Mouse (Mus musculus) forebrain, embryonic 13.5 days (tissue): Measurements from ENCODE around the gene Grm3. TPM values are rescaled to one million over a fixed set of nuclear protein-coding genes. Genes with fewer than 3 reads are reported as not detected.
A peak's percentile ranks its signal among the peaks of the same experiment; 100 is the strongest.

ENCODE experiments used
- ATAC-seq: fragments of 200-750 bp; cut with Nextera tagmentation; 2 replicates; pipeline ENCODE4 v1.8.0; 2017
- H3K27ac ChIP-seq: fragments of 300-500 bp; sonication (generic); 2 replicates; pipeline ENCODE4 v1.5.1; 2015; ENCODE audit warnings: inconsistent platforms, mild to moderate bottlenecking, moderate library complexity
- H3K27me3 ChIP-seq: fragments of 300-500 bp; sonication (generic); 2 replicates; pipeline ENCODE4 v1.6.1; 2015; ENCODE audit warnings: mild to moderate bottlenecking, inconsistent platforms
- H3K36me3 ChIP-seq: fragments of 300-500 bp; sonication (generic); 2 replicates; pipeline ENCODE4 v1.6.1; 2015; ENCODE audit warnings: mild to moderate bottlenecking, inconsistent platforms; ENCODE audit not compliant: poor library complexity, severe bottlenecking
- H3K4me1 ChIP-seq: fragments of 300-500 bp; sonication (generic); 2 replicates; pipeline ENCODE4 v1.6.1; 2015; ENCODE audit warnings: inconsistent platforms
- H3K4me2 ChIP-seq: fragments of 300-500 bp; sonication (generic); 2 replicates; pipeline ENCODE4 v1.6.1; 2015; ENCODE audit warnings: inconsistent platforms, mild to moderate bottlenecking, moderate library complexity
- H3K4me3 ChIP-seq: fragments of 300-500 bp; sonication (generic); 2 replicates; pipeline ENCODE4 v1.5.1; 2015; ENCODE audit warnings: mild to moderate bottlenecking, inconsistent platforms
- H3K9ac ChIP-seq: fragments of 300-500 bp; sonication (generic); 2 replicates; pipeline ENCODE4 v1.6.1; 2015; ENCODE audit warnings: mild to moderate bottlenecking, inconsistent platforms
- H3K9me3 ChIP-seq: fragments of 300-500 bp; sonication (generic); replicated peaks from 2 replicates; pipeline ENCODE4 v1.6.1; 2016; ENCODE audit warnings: inconsistent platforms
- WGBS: fragments of 180-500 bp; shearing (Covaris S2); methylation state at CpG from one replicate; pipeline ENCODE4 v1.1.7; 2015; 5-methylcytosine and 5-hydroxymethylcytosine counted together
- polyA plus RNA-seq: library from polyadenylated mRNA; unstranded; fragments of >200 nt; fragmentation: Nextera tagmentation; extraction: Ambion mirVana; gene quantifications from 2 replicates; pipeline ENCODE4 v1.2.1, GENCODE M21; 2015

Grm3 gene
- polyA plus RNA-seq, 1 experiment from 2014 or later, result 3.6 TPM

DNA sequence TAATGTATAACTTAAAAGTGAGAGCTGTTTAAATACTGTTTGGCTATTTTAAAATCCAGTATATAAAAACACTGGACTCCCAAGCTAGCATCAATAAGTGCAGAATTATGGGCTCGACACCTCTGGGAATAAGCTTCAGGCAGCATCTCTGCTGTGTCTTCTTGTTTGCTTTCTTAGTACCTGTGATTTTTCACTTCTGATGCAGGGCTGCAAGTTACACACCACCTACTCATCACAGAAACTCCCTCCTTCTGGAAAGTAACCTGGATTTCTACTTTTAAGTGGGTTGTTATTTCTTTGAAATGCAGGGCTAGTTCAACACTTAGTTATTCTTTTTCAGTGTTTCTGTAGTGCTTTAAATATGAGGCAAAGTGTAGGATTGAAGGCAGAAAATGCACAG is 32.6 kb downstream of the Grm3 start:
- Histone ChIP-seq H3K4me1 (no peaks in the 10 kb centered on the region), H3K9ac (no peak overlapping the region), H3K27me3 (peaks cover 5% of the 10 kb centered on the region; the same call in 1 of the 2 replicates), H3K27ac (no peak overlapping the region), H3K4me3 (no peak overlapping the region), H3K9me3 (no peaks in the 10 kb centered on the region), H3K4me2 (no peak overlapping the region), H3K36me3 (no peaks in the 10 kb centered on the region)
- ATAC-seq, result no peak
- WGBS, result 92% methylated on average over 1 of the region's 1 CpGs

DNA sequence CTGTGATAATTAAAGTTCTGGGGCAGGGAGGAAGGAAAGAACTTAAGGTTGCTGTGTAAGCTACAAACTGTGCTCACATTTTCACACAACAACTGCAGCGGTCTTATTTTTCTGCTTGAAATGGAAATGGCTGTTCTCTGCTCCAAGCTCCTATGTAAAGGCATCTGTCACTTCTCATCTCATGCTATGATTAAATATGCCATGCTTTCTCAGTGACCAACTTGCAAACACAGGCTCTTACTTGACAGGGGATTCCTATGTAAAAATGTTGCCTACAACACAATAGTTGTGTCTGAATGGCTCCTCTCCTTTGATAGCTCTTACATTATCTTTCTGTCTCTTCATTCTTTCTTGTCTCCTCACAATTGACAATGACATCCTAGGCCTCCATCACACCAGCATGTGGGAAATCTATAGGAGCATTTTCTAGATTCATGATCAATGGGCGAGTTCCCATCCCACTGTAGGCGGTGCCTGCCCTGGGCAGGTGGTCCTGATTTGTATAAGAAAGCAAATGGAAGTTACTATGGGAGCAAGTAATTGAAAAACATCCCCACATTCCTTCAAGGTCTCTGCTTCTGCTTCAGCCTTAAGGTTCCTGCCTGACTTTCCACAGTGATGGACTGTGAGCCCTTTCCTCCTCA is 34.2 kb downstream of the Grm3 start:
- WGBS, result 48% methylated on average over 3 of the region's 3 CpGs
- Histone ChIP-seq H3K4me1 (no peaks in the 10 kb centered on the region), H3K4me2 (no peak overlapping the region), H3K4me3 (no peak overlapping the region), H3K9me3 (no peaks in the 10 kb centered on the region), H3K27me3 (0 out of 2 replicates have a peak, but pooled peaks cover 4% of the 10 kb centered on the region), H3K36me3 (no peaks in the 10 kb centered on the region), H3K9ac (no peak overlapping the region), H3K27ac (no peak overlapping the region)
- no peak for ATAC-seq

DNA sequence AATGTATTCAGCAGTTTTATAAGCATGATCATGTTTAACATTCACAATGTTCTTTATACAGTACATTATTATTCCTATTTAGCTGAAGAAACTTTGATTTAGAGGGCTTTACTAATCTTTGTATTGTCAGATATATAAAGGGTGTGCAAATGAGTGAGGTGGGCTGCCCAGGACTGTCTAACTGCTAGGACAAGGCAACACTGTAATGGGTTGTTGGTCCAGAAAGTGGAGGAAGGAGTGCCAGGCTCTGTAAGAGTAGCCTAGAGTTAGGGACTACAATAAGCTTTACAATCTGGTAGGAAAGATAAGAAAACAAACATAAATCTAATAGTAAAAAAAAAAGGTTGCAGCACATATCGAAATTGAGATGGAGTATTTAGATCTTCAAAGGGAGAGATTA is 34.8 kb downstream of the Grm3 start:
- H3K9ac ChIP-seq, result no peak overlapping the region
- 0 out of 2 replicates have a peak, but pooled peaks cover 4% of the 10 kb centered on the region for H3K27me3 ChIP-seq
- H3K4me1 ChIP-seq, result no peaks in the 10 kb centered on the region
- no peaks in the 10 kb centered on the region for H3K9me3 ChIP-seq
- no peaks in the 10 kb centered on the region for H3K36me3 ChIP-seq
- H3K27ac ChIP-seq, result no peak overlapping the region
- no peak overlapping the region for H3K4me3 ChIP-seq
- H3K4me2 ChIP-seq, result no peak overlapping the region
- ATAC-seq, result no peak
- 42% methylated on average over 1 of the region's 1 CpGs for WGBS

GRCm38 (mm10) chr5:9683204-9683603 is 41.8 kb downstream of the Grm3 start:
- no peak for ATAC-seq
- Histone ChIP-seq H3K27ac (no peak overlapping the region), H3K4me2 (no peak overlapping the region), H3K27me3 (no peaks in the 10 kb centered on the region), H3K4me3 (no peak overlapping the region), H3K4me1 (no peaks in the 10 kb centered on the region), H3K36me3 (no peaks in the 10 kb centered on the region), H3K9me3 (no peaks in the 10 kb centered on the region), H3K9ac (no peak overlapping the region)
- WGBS, result 53% methylated on average over 2 of the region's 2 CpGs

DNA sequence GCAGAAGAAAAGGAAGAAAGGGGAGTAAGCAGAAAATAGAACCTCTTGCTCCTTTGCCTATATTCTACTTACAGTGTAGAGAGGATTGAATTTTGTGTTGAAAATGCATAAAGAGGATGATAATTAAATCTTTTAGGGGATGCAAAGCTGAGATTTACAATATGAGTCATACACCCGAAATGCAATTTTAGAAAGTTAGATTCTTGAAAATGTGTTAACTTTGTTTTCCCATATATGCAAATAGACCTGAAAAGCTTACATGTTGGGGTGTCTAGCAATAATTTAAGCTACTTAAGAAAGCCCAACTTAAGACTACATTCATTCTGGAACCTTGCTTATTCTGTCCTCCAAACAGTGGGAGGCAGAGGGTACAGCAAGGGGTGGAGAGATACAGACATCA is 56.0 kb downstream of the Grm3 start:
- no peak overlapping the region for H3K4me3 ChIP-seq
- no peaks in the 10 kb centered on the region for H3K4me1 ChIP-seq
- H3K9me3 ChIP-seq, result no peaks in the 10 kb centered on the region
- no peaks in the 10 kb centered on the region for H3K27me3 ChIP-seq
- no peaks in the 10 kb centered on the region for H3K36me3 ChIP-seq
- ATAC-seq, result no peak
- no peak overlapping the region for H3K27ac ChIP-seq
- H3K4me2 ChIP-seq, result no peak overlapping the region
- no peak overlapping the region for H3K9ac ChIP-seq
- WGBS, result 89% methylated on average over 1 of the region's 1 CpGs

- Histone ChIP-seq H3K27ac (no peak overlapping the region), H3K36me3 (no peaks in the 10 kb centered on the region), H3K4me3 (no peak overlapping the region), H3K9me3 (no peaks in the 10 kb centered on the region), H3K4me1 (peaks cover 9% of the 10 kb centered on the region; the same call in 1 of the 2 replicates), H3K4me2 (no peak overlapping the region), H3K27me3 (no peaks in the 10 kb centered on the region), H3K9ac (no peak overlapping the region)
- WGBS, result 97% methylated on average over 3 of the region's 3 CpGs
- ATAC-seq, result no peak
Observed at GRCm38 (mm10) chr5:9663416-9663815, 61.6 kb downstream of the Grm3 start.

DNA sequence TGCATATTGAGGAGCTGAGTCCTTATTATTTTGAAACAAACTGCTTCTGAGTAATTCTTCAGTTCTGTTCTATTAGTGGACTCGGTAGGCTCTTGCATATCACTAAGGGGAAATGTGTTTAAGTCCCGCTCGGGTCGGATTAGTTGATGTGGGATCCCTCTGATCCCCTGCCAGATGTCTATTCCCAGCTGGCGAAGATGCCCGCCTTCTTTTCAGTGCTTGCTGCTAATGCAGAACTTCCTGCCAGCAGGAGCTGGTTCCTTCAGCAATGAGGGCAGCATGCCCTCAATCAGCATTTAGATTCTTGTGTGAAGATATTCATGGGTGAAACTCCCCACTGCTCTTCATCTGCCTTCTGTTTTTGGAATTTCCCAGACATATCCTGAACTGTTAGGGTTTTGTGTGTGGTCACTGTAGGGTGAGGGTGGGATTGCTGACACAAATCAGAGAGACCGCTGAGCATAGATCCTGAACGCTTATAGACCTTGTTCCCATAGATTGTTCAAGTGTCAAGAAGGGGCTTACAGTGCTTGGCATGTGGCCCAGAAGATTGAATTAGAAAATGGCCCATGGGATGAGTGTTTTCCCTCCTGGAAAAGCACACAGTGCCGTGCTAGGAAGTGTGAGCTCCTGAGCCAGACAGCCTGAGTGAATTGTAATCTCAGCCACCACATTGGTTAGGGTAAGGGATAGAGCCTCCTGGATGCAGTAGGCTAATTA is 62.9 kb downstream of the Grm3 start:
- H3K4me1 ChIP-seq, result peaks cover 9% of the 10 kb centered on the region; the same call in 1 of the 2 replicates
- H3K9ac ChIP-seq, result no peak overlapping the region
- 0 out of 2 replicates have a peak overlapping the region, but pooled peaks have one; percentile 2 for H3K27ac ChIP-seq
- H3K36me3 ChIP-seq, result no peaks in the 10 kb centered on the region
- no peaks in the 10 kb centered on the region for H3K27me3 ChIP-seq
- H3K9me3 ChIP-seq, result no peaks in the 10 kb centered on the region
- H3K4me2 ChIP-seq, result no peak overlapping the region
- H3K4me3 ChIP-seq, result no peak overlapping the region
- peak; percentile 92 for ATAC-seq
- WGBS, result 20% methylated on average over 9 of the region's 9 CpGs

GRCm38 (mm10) chr5:9638612-9639011 is 86.4 kb downstream of the Grm3 start:
- H3K9ac ChIP-seq, result no peak overlapping the region
- no peaks in the 10 kb centered on the region for H3K4me1 ChIP-seq
- WGBS, result 94% methylated on average over 2 of the region's 2 CpGs
- H3K27me3 ChIP-seq, result no peaks in the 10 kb centered on the region
- no peak overlapping the region for H3K4me3 ChIP-seq
- no peaks in the 10 kb centered on the region for H3K36me3 ChIP-seq
- ATAC-seq, result no peak
- H3K9me3 ChIP-seq, result no peaks in the 10 kb centered on the region
- H3K4me2 ChIP-seq, result no peak overlapping the region
- no peak overlapping the region for H3K27ac ChIP-seq

- no peak for ATAC-seq
- Histone ChIP-seq H3K27me3 (no peaks in the 10 kb centered on the region), H3K9ac (no peak overlapping the region), H3K4me2 (no peak overlapping the region), H3K4me1 (peaks cover 9% of the 10 kb centered on the region), H3K4me3 (no peak overlapping the region), H3K9me3 (no peaks in the 10 kb centered on the region), H3K27ac (no peak overlapping the region), H3K36me3 (no peaks in the 10 kb centered on the region)
- 60% methylated on average over 2 of the region's 2 CpGs for WGBS
Observed at GRCm38 (mm10) chr5:9627220-9627619, 97.8 kb downstream of the Grm3 start.

DNA sequence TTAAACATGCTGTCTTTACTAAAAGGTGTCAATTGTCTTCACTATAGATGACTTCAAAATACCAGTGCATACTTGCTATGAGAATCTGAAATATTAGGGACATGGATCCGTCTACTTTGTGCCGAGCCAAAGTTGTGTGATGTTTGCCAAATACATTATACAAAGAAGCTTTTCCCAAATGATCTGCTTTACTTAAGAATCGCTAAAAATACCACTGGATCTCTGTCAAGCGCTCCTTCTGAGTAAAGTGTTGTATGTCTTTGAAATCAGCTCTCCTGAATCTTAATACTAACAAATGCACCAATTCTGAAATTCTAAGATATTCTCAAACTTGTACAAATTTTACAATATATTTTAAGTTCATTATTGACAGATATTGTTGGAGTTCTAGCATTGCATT is 100.6 kb downstream of the Grm3 start:
- H3K9me3 ChIP-seq, result no peaks in the 10 kb centered on the region
- H3K4me3 ChIP-seq, result no peak overlapping the region
- 82% methylated on average over 4 of the region's 4 CpGs for WGBS
- H3K9ac ChIP-seq, result no peak overlapping the region
- H3K36me3 ChIP-seq, result no peaks in the 10 kb centered on the region
- no peaks in the 10 kb centered on the region for H3K27me3 ChIP-seq
- H3K4me2 ChIP-seq, result no peak overlapping the region
- peaks cover 9% of the 10 kb centered on the region for H3K4me1 ChIP-seq
- no peak overlapping the region for H3K27ac ChIP-seq
- ATAC-seq, result no peak

- no peaks in the 10 kb centered on the region for H3K27me3 ChIP-seq
- no peak overlapping the region for H3K9ac ChIP-seq
- peak overlapping the region; percentile 17 for H3K4me2 ChIP-seq
- no peaks in the 10 kb centered on the region for H3K36me3 ChIP-seq
- no peaks in the 10 kb centered on the region for H3K9me3 ChIP-seq
- H3K27ac ChIP-seq, result 0 out of 2 replicates have a peak overlapping the region, but pooled peaks have one; percentile 16
- H3K4me1 ChIP-seq, result peaks cover 9% of the 10 kb centered on the region
- ATAC-seq, result peak; percentile 77
- H3K4me3 ChIP-seq, result no peak overlapping the region
- under 1% methylated on average over 4 of the region's 4 CpGs for WGBS
Observed at GRCm38 (mm10) chr5:9623095-9623459, 101.9 kb downstream of the Grm3 start.

DNA sequence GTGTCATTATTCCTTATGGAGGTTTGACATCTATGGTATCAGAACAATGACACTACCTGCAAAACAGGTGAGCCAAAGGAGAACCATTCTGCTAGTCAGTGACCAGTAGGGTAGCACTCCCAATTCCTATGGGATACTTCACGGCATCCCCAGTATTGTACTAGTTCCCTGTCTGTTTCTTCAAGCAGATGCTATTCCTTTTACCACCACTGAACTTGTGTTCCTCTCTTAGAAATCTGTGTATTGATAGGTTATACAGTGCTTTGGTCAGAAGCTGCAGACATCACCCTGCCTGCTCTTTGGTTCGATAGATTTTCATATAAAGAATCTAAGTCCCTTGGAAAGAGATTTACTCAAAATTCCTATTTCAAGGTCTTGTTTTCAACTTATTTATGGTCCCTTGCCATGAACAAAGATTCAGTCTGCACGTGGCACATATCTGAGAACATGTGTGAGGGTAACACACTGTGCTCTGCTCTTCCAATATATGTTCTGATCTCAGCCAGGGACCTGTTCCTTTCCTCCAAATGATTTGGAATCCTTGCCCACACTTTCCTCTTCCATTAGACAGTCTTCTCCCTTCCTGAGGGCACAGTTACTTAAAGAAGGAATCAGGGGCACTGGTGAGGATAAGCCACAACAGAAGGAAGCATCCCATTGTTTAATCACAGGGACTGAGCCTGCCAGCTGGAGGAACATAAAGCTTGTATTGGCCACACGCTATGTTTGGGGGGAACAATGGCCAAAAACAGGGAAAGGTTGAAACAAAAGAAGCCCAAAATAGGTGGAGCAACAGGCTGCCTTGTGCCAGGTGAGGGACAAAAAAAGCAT is 102.5 kb downstream of the Grm3 start:
- Histone ChIP-seq H3K36me3 (no peaks in the 10 kb centered on the region), H3K4me1 (peaks cover 9% of the 10 kb centered on the region), H3K4me3 (no peak overlapping the region), H3K27ac (0 out of 2 replicates have a peak overlapping the region, but pooled peaks have one; percentile 16), H3K9me3 (no peaks in the 10 kb centered on the region), H3K9ac (no peak overlapping the region), H3K27me3 (no peaks in the 10 kb centered on the region), H3K4me2 (peak overlapping the region; percentile 17)
- peak; percentile 56 for ATAC-seq
- WGBS, result 43% methylated on average over 4 of the region's 4 CpGs
